Mouse (Mus musculus): ENCODE measurements at regions not wholly inside any gene's neighbourhood (a gene's known extent, or its start where the extent isn't known, plus 50 kb on each side); places are given as distances from the start of the nearest gene placed in this dataset.

- TF ChIP-seq CTCF (IDR thresholded peaks at IDR 0.05) (no peak), EP300 (IDR thresholded peaks at IDR 0.05) (no peak)
Measured at GRCm38 (mm10) chr1:50847156-50847555, 53.3 kb upstream of the Tmeff2 start.
